Comparison of ENCODE assay signal across 17 mouse cellular contexts in the genomic region with DNA sequence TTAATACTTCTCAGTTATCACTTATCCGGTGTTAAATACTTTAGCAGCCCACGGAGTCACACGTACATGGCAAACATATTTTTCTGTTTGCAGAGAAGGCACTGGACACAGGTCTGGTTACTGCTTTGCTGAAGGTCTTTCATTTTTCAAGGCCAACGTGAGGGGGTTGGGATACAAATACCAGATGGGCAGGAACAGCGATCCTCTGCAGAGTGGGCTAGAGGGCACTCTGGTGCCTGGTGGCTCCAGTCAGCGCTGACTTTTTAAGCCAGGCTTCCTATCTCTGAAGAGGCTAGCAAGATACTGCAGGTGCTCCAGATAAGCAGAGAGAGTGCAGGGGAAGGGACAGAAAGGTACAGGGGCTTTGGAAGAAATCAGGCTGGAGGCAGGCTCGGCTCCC.
"Had no signal": no experiment of that assay in that cellular context is flagged by ENCODE, and none has a peak within 500 bp of the region (broad histone marks: within the 10 kb centered on the region; RNA-seq: fewer than 3 reads in every experiment).

No protein-coding gene starts in this region.

- H3K4me3 ChIP-seq: midbrain, embryonic 12.5 days; midbrain, embryonic 15.5 days; neural tube, embryonic 12.5 days; neural tube, embryonic 15.5 days had no signal

- H3K9ac ChIP-seq: liver, embryonic 14.5 days; liver, postnatal 0 days; lung, embryonic 14.5 days; midbrain, embryonic 12.5 days; midbrain, embryonic 15.5 days; neural tube, embryonic 12.5 days; neural tube, embryonic 15.5 days had no signal

- H3K4me1 ChIP-seq: midbrain, embryonic 15.5 days; neural tube, embryonic 12.5 days had no signal

- H3K9me3 ChIP-seq: midbrain, embryonic 12.5 days; midbrain, embryonic 15.5 days; neural tube, embryonic 12.5 days; neural tube, embryonic 15.5 days had no signal

- H3K27me3 ChIP-seq: midbrain, embryonic 15.5 days; neural tube, embryonic 12.5 days; neural tube, embryonic 15.5 days had no signal

- H3K27ac ChIP-seq: liver, embryonic 14.5 days; macrophage; midbrain, embryonic 12.5 days; midbrain, embryonic 15.5 days; neural tube, embryonic 12.5 days; neural tube, embryonic 15.5 days; stomach, postnatal 0 days had no signal

- ATAC-seq: liver, postnatal 0 days; lung, postnatal 0 days; midbrain, embryonic 15.5 days had no signal

- H3K4me2 ChIP-seq: lung, embryonic 14.5 days; midbrain, embryonic 12.5 days; midbrain, embryonic 15.5 days; neural tube, embryonic 12.5 days; neural tube, embryonic 15.5 days had no signal

- H3K36me3 ChIP-seq: midbrain, embryonic 12.5 days; midbrain, embryonic 15.5 days; neural tube, embryonic 12.5 days; neural tube, embryonic 15.5 days had no signal

- DNase-seq: kidney, postnatal 14 days; kidney, postnatal 4 days; left cerebral cortex, postnatal 4 days; liver, postnatal 0 days; lung, embryonic 14.5 days; right cerebral cortex, postnatal 4 days; thymus, adult 2 months; thymus, postnatal 14 days; thymus, postnatal 4 days had no signal
